Mouse (Mus musculus): ENCODE data around the gene Pkn1.

GRCm38 (mm10) chr8:83741849-83742655 is 43.1 kb upstream of the Pkn1 start:
- no peak for TF ChIP-seq CTCF (IDR thresholded peaks at IDR 0.05; ENCODE audit: low read depth)
- no peak for TF ChIP-seq EP300 (IDR thresholded peaks at IDR 0.05; ENCODE audit: low read depth)
